Mouse (Mus musculus): ENCODE results near the gene Gpn3. TPM values are rescaled to one million over a fixed set of nuclear protein-coding genes. Genes with fewer than 3 reads are reported as not detected.

The Gpn3 gene
- 38.9 and 42.0 TPM in 2 replicates for polyA plus RNA-seq (2014; fragmentation: Nextera tagmentation; extraction: Ambion mirVana)

DNA sequence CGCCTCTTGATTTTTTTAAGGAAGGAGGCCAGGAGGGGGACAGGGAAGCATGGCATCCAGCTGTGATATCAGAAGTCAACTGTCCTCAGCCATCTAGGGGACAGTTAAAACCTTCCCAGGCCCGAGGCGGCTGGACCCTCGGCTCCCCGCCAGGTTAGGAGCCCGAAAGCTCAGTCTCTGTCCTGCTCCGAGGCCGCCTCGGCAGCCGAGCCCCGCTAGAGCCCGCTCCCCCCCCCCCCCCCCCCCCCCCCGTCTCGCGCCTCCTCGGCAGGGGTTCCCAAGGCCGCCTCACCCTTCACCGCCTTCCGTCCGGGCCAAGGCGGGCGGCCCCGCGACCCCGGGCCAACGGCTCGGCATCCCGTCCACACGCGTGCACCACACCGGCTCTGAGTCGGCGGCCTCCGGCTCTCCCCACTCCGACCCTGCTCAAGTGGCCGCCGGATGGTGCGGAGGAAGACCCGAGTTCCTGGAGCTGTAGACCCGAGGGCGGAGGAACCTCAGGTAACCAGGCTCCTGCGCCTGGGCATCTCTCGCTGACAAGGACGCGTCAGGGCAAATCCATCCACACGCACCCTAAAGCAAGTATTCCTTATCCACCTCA, at the start of gene Gpn3:
Gene Gpn3, plus strand, starts transcription at position 286 of the 601 bp plus-strand sequence.
- Histone ChIP-seq H3K9me3 (ENCODE audit: control insufficient read depth, low read length) (no peaks in the 10 kb centered on the region), H3K4me3 (replicated peaks; ENCODE audit: low read length) (peak within 1 kb of the TSS; percentile 81), H3K27me3 (ENCODE audit: control insufficient read depth, insufficient read depth, low read length) (no peaks in the 10 kb centered on the region), H3K4me2 (replicated peaks) (peak within 1 kb of the TSS; percentile 81), H3K36me3 (replicated peaks; ENCODE audit: control insufficient read depth, insufficient read depth) (peaks cover 49% of the 10 kb centered on the region), H3K27ac (peak within 1 kb of the TSS; percentile 97), H3K4me1 (replicated peaks; ENCODE audit: control insufficient read depth, insufficient read depth, low read length) (peaks cover 19% of the 10 kb centered on the region), H3K9ac (peak within 1 kb of the TSS; percentile 87)
- DNase-seq (ENCODE audit: low spot score) (no peak), ATAC-seq (ENCODE audit: low FRiP score) (peak; percentile 79)
- under 1% methylated on average over 38 of the region's 46 CpGs for WGBS

DNA sequence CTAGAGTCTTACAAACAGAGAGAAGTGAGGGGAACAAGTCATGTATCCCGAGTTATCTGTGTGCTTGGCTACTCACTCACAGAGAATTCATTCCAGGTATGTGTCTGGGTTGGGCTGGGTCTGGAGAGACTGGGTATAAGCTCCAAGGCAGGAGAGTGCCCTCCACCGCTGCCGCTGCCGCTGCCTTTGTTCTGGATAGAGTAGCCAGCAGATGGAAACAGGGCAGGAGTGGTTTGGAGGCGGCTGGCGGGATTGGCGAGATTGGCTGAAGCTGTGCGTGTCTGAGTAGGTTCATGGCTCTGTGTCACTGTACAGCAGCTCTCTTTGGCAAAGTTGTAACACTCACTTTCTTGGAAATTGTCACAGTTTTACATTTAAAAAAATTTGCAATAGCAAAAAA, 48.2 kb upstream of the Gpn3 start:
- no peak overlapping the region for H3K9ac ChIP-seq
- WGBS = 63% methylated on average over 8 of the region's 8 CpGs
- no peaks in the 10 kb centered on the region for H3K27me3 ChIP-seq (ENCODE audit: control insufficient read depth, insufficient read depth, low read length)
- H3K27ac ChIP-seq = no peak overlapping the region
- H3K4me3 ChIP-seq (replicated peaks; ENCODE audit: low read length) = no peak overlapping the region
- no peak overlapping the region for H3K4me2 ChIP-seq (replicated peaks)
- no peaks in the 10 kb centered on the region for H3K4me1 ChIP-seq (replicated peaks; ENCODE audit: control insufficient read depth, insufficient read depth, low read length)
- H3K36me3 ChIP-seq (replicated peaks; ENCODE audit: control insufficient read depth, insufficient read depth) = peaks cover 49% of the 10 kb centered on the region
- no peak for DNase-seq (ENCODE audit: low spot score)
- no peaks in the 10 kb centered on the region for H3K9me3 ChIP-seq (ENCODE audit: control insufficient read depth, low read length)
- no peak for ATAC-seq (ENCODE audit: low FRiP score)

DNA sequence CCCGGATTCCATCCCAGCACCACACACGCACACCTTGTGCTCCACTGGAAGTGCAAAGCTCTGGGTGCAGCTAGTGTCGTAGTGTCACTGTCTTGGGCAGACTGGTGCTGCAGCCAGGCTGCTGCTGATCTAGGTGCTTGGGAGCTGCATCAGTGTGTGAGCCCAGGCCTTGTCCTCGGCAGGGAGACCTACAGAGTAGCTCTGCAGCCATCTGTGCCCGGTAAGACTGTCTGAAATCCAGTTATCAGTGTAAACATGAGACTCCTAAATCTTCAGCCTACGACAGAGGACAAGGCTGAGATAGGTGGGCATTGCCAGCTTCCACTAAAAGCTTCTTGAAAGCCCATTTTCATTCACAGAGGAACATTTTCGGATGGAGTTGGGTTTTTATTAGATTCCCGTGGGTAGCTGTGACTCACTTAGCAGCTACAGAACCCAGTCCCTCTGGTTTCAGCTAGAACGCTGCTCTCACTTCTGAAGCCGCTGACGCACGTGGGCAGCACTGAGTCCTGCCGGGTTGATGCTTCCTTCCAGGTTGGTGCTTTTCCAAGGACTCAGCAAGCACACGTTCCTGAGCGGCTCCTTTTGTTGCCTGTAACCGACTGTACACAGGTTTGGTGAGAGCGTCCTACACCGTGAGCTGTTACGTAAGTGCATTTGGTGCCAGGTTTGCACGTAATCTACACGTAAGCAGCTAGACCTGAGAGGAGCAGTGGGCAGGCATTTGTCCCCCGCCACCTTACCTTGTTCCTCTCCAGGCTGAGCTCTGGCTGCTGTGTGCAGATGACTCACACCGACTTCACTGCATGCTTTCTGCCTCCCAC, 46.9 kb upstream of the Gpn3 start:
- no peaks in the 10 kb centered on the region for H3K9me3 ChIP-seq (ENCODE audit: control insufficient read depth, low read length)
- H3K27me3 ChIP-seq (ENCODE audit: control insufficient read depth, insufficient read depth, low read length) = no peaks in the 10 kb centered on the region
- no peak overlapping the region for H3K9ac ChIP-seq
- H3K4me3 ChIP-seq (replicated peaks; ENCODE audit: low read length) = no peak overlapping the region
- H3K27ac ChIP-seq = no peak overlapping the region
- 91% methylated on average over 23 of the region's 23 CpGs for WGBS
- H3K4me2 ChIP-seq (replicated peaks) = no peak overlapping the region
- no peaks in the 10 kb centered on the region for H3K4me1 ChIP-seq (replicated peaks; ENCODE audit: control insufficient read depth, insufficient read depth, low read length)
- ATAC-seq (ENCODE audit: low FRiP score) (no peak), DNase-seq (ENCODE audit: low spot score) (no peak)
- H3K36me3 ChIP-seq (replicated peaks; ENCODE audit: control insufficient read depth, insufficient read depth) = peaks cover 49% of the 10 kb centered on the region

DNA sequence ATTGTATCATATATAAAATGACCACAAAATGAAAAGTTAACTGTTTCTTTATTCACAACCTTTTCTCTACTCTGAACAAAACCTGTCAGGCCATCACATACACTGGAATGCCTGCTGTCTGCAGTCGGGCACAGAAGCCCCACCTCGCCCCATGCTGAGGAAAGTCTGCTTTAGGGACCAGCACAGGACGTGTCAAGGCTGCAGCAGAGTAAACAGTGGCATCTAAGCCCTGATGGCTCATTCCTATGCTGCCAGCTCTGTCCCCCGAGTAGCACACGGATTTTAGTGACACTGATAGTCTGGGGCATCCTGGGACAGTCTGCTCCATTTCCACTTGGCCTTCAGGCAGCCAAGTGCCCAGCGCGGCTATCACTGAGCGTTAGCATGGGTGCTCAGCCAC, 46.2 kb upstream of the Gpn3 start:
- Histone ChIP-seq H3K4me1 (replicated peaks; ENCODE audit: control insufficient read depth, insufficient read depth, low read length) (no peaks in the 10 kb centered on the region), H3K27ac (no peak overlapping the region), H3K36me3 (replicated peaks; ENCODE audit: control insufficient read depth, insufficient read depth) (peaks cover 47% of the 10 kb centered on the region), H3K9ac (no peak overlapping the region), H3K27me3 (ENCODE audit: control insufficient read depth, insufficient read depth, low read length) (no peaks in the 10 kb centered on the region), H3K4me3 (replicated peaks; ENCODE audit: low read length) (no peak overlapping the region), H3K4me2 (replicated peaks) (no peak overlapping the region), H3K9me3 (ENCODE audit: control insufficient read depth, low read length) (no peaks in the 10 kb centered on the region)
- DNase-seq (ENCODE audit: low spot score) (no peak), ATAC-seq (ENCODE audit: low FRiP score) (no peak)
- WGBS = 88% methylated on average over 8 of the region's 8 CpGs

DNA sequence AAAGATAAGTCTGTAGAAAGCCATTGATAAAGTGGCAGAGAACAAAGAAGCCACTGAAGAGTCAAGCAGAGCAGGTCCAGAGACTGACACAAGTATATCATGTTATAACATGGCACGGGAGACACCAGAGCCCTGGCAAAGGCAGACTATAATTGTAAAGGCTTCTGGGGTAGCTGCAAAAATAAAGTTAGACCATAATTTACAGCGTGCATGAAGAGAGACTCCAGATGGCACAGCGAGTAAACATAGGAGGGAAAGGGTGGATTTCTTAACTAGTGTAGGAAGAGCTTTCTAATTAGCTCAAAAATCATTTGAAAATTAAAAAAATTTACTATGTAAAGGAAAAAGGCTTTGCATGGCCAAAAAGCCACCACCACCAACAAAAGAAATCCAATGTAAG, 44.4 kb upstream of the Gpn3 start:
- ATAC-seq (ENCODE audit: low FRiP score) (no peak), DNase-seq (ENCODE audit: low spot score) (no peak)
- Histone ChIP-seq H3K27me3 (ENCODE audit: control insufficient read depth, insufficient read depth, low read length) (no peaks in the 10 kb centered on the region), H3K9me3 (ENCODE audit: control insufficient read depth, low read length) (no peaks in the 10 kb centered on the region), H3K4me3 (replicated peaks; ENCODE audit: low read length) (no peak overlapping the region), H3K4me1 (replicated peaks; ENCODE audit: control insufficient read depth, insufficient read depth, low read length) (no peaks in the 10 kb centered on the region), H3K4me2 (replicated peaks) (no peak overlapping the region), H3K9ac (no peak overlapping the region), H3K36me3 (replicated peaks; ENCODE audit: control insufficient read depth, insufficient read depth) (peaks cover 30% of the 10 kb centered on the region), H3K27ac (no peak overlapping the region)
- WGBS = 89% methylated on average over 3 of the region's 3 CpGs

DNA sequence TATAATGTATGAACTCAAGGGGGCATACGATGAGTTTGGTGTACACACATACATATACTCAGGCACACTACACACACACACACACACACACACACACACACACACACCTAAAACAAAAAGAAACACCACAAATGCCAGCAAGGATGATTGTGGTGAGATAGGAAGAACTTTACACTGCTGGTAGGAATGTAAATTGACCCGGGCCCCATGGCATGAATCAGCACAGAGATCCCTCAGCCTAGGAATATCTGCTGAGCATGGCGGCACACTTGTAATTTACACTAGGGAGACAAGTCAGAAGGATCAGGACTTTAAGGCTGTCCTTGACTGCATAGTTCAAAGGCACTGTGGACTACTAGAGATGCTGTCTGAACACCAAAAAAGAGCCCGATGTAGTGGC, 41.4 kb upstream of the Gpn3 start:
- H3K27me3 ChIP-seq (ENCODE audit: control insufficient read depth, insufficient read depth, low read length) = no peaks in the 10 kb centered on the region
- no peak overlapping the region for H3K9ac ChIP-seq
- H3K27ac ChIP-seq = no peak overlapping the region
- peaks cover 16% of the 10 kb centered on the region for H3K36me3 ChIP-seq (replicated peaks; ENCODE audit: control insufficient read depth, insufficient read depth)
- no peaks in the 10 kb centered on the region for H3K9me3 ChIP-seq (ENCODE audit: control insufficient read depth, low read length)
- no peak for DNase-seq (ENCODE audit: low spot score)
- no peak overlapping the region for H3K4me3 ChIP-seq (replicated peaks; ENCODE audit: low read length)
- 89% methylated on average over 4 of the region's 4 CpGs for WGBS
- no peak for ATAC-seq (ENCODE audit: low FRiP score)
- H3K4me1 ChIP-seq (replicated peaks; ENCODE audit: control insufficient read depth, insufficient read depth, low read length) = no peaks in the 10 kb centered on the region
- no peak overlapping the region for H3K4me2 ChIP-seq (replicated peaks)

DNA sequence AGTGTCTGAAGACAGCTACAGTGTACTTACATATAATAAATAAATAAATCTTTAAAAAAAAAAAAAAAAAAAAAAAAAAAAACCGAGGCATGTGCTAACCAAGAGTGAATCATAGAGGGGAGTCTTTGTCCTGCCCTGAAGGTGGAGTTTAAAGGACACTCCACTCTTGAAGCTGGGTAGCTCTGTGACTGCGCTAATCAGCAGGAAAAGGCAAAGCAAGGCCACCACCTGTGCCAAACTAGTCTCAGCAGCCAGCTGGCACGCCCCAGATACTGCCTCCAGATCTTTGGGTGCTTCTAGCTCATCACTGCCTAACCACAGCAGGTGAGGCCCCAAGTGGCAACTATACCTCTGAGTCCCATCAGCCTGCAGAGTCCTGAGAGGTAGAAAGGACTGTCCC, 37.0 kb upstream of the Gpn3 start:
- no peaks in the 10 kb centered on the region for H3K4me1 ChIP-seq (replicated peaks; ENCODE audit: control insufficient read depth, insufficient read depth, low read length)
- H3K9me3 ChIP-seq (ENCODE audit: control insufficient read depth, low read length) = no peaks in the 10 kb centered on the region
- no peaks in the 10 kb centered on the region for H3K36me3 ChIP-seq (replicated peaks; ENCODE audit: control insufficient read depth, insufficient read depth)
- H3K27me3 ChIP-seq (ENCODE audit: control insufficient read depth, insufficient read depth, low read length) = no peaks in the 10 kb centered on the region
- ATAC-seq (ENCODE audit: low FRiP score) (no peak), DNase-seq (ENCODE audit: low spot score) (no peak)
- H3K4me3 ChIP-seq (replicated peaks; ENCODE audit: low read length) = no peak overlapping the region
- H3K9ac ChIP-seq = no peak overlapping the region
- no peak overlapping the region for H3K27ac ChIP-seq
- no peak overlapping the region for H3K4me2 ChIP-seq (replicated peaks)
- WGBS = 77% methylated on average over 3 of the region's 3 CpGs

DNA sequence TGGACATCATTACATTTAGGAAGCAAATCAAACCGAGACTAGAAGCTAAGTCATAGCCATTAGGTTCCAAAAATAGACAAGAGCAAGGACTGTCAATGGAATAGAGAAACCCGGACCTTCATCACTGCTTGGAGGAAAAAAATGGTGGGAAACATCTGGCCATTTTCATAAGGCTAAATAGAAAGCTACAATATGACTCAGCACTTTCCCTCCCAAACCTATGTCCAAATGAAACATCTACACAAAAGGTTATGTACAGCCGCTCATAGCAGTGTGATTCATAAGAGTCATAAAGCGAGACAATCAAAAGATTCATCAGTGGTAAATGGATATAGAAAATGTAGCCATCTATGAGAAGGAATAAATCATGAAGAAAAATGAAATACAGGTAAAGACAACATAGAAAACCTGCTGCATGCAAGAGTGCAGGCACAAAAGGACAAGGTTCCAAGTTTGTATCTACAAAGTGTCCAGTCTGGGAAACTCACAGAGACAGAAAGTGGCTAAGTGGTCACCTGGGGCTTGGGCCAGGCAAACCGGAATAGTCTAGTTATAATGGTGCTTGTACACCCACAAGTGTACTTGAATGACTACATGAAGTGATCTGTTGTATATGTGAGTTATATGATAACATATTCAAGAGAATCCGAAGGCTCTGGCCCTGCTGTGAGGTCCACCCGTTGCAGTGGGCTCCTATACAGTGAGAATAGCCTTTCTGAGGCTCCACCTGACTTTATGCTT, 35.0 kb upstream of the Gpn3 start:
- no peak overlapping the region for H3K4me3 ChIP-seq (replicated peaks; ENCODE audit: low read length)
- H3K27me3 ChIP-seq (ENCODE audit: control insufficient read depth, insufficient read depth, low read length) = no peaks in the 10 kb centered on the region
- ATAC-seq (ENCODE audit: low FRiP score) (no peak), DNase-seq (ENCODE audit: low spot score) (no peak)
- no peaks in the 10 kb centered on the region for H3K9me3 ChIP-seq (ENCODE audit: control insufficient read depth, low read length)
- 92% methylated on average over 7 of the region's 7 CpGs for WGBS
- no peaks in the 10 kb centered on the region for H3K4me1 ChIP-seq (replicated peaks; ENCODE audit: control insufficient read depth, insufficient read depth, low read length)
- H3K9ac ChIP-seq = no peak overlapping the region
- no peak overlapping the region for H3K27ac ChIP-seq
- no peak overlapping the region for H3K4me2 ChIP-seq (replicated peaks)
- H3K36me3 ChIP-seq (replicated peaks; ENCODE audit: control insufficient read depth, insufficient read depth) = no peaks in the 10 kb centered on the region

DNA sequence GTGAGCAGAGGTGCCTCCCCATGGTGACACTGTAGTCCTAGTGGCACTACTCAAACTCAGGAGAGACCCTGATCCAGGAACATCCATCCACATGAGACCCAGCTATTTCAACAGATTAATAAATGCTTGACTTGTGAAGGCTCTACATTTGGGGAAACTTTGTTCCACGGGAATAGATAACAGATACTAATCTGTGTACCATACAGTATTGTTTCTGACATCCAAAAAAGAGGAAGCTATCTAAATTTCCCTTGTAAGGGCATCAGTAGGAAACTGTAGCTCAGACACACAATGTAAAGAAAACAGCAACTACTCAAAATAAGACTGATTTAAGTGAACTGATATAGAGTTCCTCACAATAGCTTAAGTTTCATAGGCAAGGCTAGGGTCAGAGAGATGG, 28.8 kb upstream of the Gpn3 start:
- Histone ChIP-seq H3K4me3 (replicated peaks; ENCODE audit: low read length) (no peak overlapping the region), H3K4me1 (replicated peaks; ENCODE audit: control insufficient read depth, insufficient read depth, low read length) (no peaks in the 10 kb centered on the region), H3K27me3 (ENCODE audit: control insufficient read depth, insufficient read depth, low read length) (no peaks in the 10 kb centered on the region), H3K9ac (no peak overlapping the region), H3K36me3 (replicated peaks; ENCODE audit: control insufficient read depth, insufficient read depth) (no peaks in the 10 kb centered on the region), H3K4me2 (replicated peaks) (no peak overlapping the region), H3K27ac (no peak overlapping the region), H3K9me3 (ENCODE audit: control insufficient read depth, low read length) (no peaks in the 10 kb centered on the region)
- no peak for DNase-seq (ENCODE audit: low spot score)
- 76% methylated on average over 1 of the region's 1 CpGs for whole genome bisulfite sequencing
- ATAC-seq (ENCODE audit: low FRiP score) = no peak
